Mouse (Mus musculus) cerebellum, adult 11 months (tissue): ENCODE measurements around the gene Bspry.

Experiments
- DNase-seq: peaks from one replicate; pipeline ENCODE4 v3.0.0; 2022

Gene Bspry

GRCm38 (mm10) chr4:62484928-62485327, 5.1 kb downstream of the Bspry start:
- no peak for DNase-seq

DNA sequence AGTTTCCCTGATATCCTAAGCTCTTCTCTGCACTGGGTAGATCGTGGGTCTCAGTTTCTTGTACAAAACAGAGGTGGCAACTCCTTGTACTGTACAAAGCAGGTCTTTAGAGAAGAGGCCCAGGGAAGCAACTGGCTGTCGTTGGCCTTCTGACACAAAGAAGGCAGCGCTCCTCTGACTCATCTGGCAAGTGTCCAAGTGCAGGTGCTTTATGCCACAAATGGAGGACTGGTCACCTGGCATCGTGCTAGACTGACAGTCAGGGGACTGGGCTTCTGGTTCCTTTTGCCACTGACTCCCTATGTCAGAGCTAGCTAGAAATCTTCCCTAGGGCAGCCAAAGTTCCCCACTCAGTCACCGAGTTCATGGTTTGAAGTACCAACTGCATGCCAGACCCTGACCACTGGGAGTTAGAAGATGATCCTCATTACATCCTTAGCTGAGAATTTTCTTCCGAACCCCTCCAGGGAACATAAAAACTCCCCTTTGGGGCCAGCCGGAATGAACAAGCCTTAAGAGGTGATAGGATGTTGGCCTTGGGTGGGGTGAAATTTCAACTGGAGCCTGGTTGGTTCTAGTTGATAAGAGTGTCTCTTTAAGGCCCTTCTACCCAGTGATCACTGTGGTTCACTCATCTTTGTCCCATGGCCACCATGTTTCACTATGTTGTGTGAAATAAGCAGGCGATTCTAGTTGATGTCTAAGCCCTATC, 5.8 kb downstream of the Bspry start:
- DNase-seq, result no peak

DNA sequence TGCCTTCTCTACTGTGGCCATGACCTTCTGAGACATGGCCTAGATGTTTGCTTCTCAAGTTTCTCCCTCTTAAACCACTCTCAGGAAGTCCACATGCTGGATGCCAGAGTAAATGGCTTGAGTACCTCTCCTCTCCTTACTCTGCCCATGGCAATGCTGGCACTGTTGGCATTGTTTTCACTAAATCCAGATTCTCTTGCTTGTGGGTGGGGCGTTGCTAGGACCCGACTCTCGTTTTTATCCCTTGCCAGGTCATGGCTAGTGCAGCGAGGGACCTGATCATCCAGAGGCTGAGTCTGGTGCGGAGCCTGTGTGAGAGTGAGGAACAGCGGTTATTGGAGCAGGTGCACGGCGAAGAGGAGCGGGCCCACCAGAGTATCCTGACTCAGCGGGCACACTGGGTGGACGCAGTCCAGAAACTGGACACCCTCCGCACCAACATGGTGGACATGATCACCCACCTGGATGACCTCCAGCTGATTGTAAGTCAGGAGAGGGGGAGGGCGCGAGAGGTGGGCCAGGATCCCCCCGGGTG, 6.4 kb downstream of the Bspry start:
- DNase-seq, result no peak

DNA sequence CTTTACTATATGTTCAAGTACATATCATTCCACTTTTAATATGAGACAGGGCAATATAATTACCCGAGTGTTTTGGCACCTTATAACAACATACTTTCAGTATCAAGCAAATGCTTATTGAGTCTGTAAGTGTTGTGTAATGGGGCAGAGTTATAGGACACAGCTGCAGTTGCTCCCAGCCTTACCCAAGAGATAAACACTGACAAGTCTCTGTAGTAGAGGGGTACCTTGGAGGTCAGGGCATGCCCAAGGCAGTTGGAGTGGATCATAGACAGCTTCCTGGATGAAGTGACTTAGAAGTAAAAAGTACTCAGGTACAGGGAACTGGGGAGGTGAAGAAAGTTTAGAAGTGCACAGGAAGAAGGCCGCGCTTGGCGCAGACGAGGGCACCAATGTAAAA, 7.3 kb downstream of the Bspry start:
- DNase-seq, result no peak

- no peak for DNase-seq
Observed at GRCm38 (mm10) chr4:62487914-62488313, 8.1 kb downstream of the Bspry start.

- DNase-seq, result no peak
Observed at GRCm38 (mm10) chr4:62492682-62493081, 12.8 kb downstream of the Bspry start.

- no peak for DNase-seq
Observed at GRCm38 (mm10) chr4:62494230-62494629, 14.4 kb downstream of the Bspry start.

DNA sequence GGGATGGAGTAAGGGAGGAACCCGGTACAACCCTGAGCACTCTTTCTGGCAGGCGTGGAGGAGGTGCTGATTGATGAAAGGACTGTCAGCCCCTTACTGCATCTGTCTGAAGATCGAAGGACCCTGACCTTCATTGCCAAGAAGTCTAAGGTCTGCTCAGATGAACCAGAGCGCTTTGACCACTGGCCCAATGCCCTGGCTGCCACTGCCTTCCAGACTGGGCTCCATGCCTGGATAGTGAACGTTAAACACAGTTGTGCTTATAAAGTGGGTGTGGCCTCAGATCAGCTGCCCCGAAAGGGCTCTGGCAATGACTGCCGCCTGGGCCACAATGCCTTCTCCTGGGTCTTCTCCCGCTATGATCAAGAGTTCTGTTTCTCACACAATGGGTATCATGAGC, 16.1 kb downstream of the Bspry start:
- no peak for DNase-seq

DNA sequence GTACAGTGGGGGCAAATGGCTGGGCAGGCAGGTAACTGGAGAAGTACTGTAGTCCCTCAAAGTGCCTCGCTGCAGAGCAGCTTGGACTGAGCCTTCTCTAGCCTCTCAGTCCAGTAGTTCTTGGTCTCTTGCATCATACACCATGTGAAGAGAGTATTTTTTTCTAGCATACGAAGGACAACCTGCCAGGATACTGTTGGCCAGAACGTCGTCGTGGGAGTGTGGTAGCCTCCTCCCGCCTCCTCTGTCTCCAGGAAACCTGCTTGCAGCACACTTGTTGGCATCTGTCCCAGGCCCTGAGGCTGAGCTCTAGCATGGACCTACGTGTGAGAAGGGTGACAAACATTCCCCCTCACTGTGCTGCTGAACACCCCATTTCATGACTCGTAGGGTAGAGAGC, 17.0 kb downstream of the Bspry start:
- no peak for DNase-seq

- no peak for DNase-seq
Observed at GRCm38 (mm10) chr4:62500799-62501198, 20.9 kb downstream of the Bspry start.

DNA sequence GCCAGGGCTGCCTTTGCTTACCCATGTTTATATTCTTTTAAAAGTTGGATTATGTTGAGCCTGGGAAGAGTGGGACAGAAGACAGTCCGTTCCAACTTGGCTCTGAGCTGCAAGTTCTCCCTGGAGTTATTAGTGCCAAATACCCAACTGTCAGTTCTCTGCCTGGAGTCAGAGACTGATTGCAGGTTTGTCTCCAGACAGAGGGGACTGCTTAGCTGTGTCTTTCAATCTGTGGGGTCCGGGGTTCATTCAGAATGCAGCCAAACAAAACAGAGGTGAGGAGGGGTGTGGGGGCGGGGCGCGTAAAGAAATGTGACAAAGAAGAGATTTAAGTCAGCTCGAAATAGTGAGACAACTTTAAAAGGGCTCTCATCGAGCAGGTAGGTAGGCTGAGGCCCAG, 21.7 kb downstream of the Bspry start:
- no peak for DNase-seq

- peak; percentile 87 for DNase-seq
Observed at GRCm38 (mm10) chr4:62501964-62502732, 22.3 kb downstream of the Bspry start.

DNA sequence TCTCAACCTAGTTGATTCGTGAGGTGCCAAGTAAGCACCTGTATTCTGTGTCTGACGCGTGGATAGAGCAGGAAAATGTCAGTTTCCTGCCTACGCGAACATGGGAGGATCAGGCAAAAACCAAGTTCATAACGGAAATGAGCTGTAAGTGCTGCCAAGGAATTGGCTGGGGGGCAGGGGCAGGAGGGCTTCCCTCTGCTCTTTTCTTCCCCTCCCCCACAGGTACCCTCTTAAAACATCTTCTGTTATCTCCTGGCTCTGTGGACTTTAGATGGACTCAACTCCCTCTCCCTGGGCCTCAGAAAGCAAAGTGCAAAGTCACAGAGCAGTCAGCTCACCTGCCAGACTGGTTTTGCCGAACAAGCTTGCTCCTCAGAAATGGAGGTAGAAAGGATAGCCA, 23.1 kb downstream of the Bspry start:
- DNase-seq, result no peak

- DNase-seq, result no peak
Observed at GRCm38 (mm10) chr4:62503374-62503970, 23.6 kb downstream of the Bspry start, which contains the start of gene Hdhd3. Hdhd3 (minus strand) TSS chr4:62503467.

DNA sequence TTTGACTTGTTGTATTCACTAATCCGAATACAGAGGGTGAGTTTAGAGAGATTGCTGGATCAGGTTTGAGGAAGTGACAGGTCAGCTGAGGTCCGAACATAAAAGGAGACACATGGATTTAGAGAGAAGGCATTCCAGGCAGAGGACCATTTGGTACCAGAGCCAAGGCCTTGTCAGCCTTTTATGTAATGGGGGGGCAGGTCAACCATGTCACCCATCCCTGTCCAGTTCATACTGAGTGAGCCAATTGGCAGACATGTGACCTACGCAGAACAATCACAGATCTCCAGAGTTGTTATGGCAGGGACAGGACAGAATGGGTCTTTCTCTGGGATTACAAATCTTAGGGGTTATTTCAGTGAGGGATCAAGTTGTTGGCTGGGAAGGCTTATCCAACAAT, 26.1 kb downstream of the Bspry start:
- no peak for DNase-seq

- DNase-seq, result no peak
Observed at GRCm38 (mm10) chr4:62506798-62507197, 26.9 kb downstream of the Bspry start.

DNA sequence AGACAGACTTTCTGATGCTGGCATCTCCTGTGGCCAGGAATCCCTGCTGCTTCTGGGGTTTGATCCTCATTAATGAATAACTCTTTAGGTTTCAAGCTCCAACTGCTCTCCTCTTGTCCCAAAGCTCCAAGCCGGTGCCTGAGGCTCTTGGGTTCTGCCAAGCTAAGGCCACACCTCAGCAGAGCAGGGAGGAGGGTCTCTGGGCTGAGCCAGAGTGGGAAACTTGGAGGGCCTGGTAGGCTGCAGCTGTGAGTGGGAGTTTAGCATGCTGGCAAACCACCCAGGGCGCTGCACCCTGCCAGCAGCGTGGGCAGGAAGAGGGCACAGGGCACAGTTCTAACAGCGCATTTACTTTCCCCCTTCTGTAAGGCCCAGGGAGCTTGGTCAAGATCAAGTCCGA, 29.0 kb downstream of the Bspry start:
- no peak for DNase-seq

DNA sequence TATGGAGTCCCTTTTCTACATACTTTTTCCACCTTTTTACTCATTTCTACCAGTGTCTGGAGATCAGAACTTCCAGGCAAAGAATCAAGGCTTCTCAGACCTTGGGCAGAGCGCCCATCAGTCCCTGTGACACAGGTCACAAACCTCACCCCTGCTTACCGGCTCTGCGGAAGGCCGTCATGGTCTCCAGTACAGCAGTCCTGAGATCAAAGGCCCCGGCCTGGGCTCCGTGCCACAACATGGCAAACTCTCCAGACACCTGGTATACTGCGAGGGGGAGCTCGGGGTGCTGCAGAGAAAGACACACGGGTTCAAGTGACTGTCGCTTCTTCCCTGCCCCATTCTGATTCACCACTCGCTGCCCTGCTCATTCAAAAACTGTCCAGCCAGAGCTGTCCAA, 30.1 kb downstream of the Bspry start:
- DNase-seq, result no peak

- DNase-seq, result no peak
Observed at GRCm38 (mm10) chr4:62513998-62514506, 34.2 kb downstream of the Bspry start.

- DNase-seq, result no peak
Observed at GRCm38 (mm10) chr4:62514995-62515394, 35.1 kb downstream of the Bspry start.

DNA sequence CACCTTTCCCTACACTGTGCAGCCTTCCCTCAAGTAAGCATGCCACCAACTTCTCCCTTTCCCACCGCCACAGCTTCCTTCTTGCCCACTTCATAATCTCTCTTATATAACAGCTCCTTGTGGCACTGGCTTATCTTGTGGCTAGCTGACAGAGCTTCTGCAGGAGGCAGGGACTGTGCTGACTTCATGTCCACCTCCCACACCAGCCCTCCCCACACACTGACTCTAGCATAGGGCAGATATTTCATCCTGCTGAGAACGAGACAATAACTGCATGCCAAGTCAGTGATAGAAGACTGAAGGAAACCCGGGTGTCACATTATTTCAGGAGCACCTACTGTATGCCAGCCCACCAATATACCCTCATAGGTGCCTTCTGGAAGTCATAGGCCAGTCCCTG, 35.6 kb downstream of the Bspry start:
- DNase-seq, result no peak

DNA sequence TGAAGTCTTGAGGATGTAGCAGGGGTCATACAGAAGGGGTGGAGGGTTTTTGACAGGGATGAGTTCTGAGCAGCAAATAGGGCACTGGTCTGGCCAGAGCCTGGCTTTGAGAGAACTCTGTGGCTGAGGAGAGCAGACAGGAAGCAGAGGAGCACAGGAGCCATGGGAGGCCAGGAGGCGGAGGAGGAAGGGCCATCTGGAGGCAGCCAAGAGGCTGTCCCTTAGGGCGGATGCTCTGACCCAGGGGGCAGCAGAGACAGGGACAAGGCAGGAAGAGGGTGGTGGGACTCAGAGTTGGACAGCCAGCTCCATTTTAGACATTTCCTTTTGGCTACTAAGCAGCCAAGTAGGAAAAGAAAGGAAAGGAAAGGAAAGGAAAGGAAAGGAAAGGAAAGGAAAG, 36.2 kb downstream of the Bspry start:
- DNase-seq, result peak; percentile 59

- DNase-seq, result no peak
Observed at GRCm38 (mm10) chr4:62516579-62516978, 36.7 kb downstream of the Bspry start.

- DNase-seq, result no peak
Observed at GRCm38 (mm10) chr4:62517046-62517445, 37.2 kb downstream of the Bspry start.
